Mouse (Mus musculus) common myeloid progenitor, adult 5-6 weeks (primary cell): ENCODE results near the gene Pmm1. TPM values are rescaled to one million over a fixed set of nuclear protein-coding genes. Genes with fewer than 3 reads are reported as not detected.

ENCODE experiments used
- ATAC-seq: replicated peaks from 2 replicates; pipeline ENCODE4 v1.8.0; 2016; ENCODE audit warnings: low read depth, mild to moderate bottlenecking, moderate TSS enrichment, inconsistent platforms; ENCODE audit not compliant: poor library complexity, severe bottlenecking
- total RNA-seq: library from RNA; stranded (forward); fragments of 200-1000, 187-1606 nt; gene quantifications from 2 replicates; pipeline ENCODE4 v1.2.3, GENCODE M21; 2017

The Pmm1 gene
- total RNA-seq, 1 experiment from 2014 or later, result 15.1 TPM

DNA sequence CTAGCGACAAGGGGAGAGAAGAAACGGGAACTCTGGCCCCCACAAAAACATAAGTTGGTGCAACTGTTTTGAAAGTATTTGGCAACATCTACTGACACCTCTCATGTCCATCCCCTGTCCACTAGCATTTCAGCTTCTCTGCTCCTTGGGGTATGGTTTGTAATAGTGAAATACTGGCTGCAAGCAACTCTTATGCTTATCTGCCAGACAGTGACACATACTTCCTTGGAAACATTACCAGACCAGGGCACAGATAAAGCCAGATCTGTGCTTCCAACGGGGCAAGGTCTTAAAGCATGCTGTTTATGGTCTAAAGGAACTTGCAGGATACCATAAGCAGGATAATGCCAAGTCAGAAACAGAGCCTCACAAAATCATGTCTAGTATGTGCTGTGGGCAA lies 1.8 kb downstream of the Pmm1 start:
- ATAC-seq, result no peak

DNA sequence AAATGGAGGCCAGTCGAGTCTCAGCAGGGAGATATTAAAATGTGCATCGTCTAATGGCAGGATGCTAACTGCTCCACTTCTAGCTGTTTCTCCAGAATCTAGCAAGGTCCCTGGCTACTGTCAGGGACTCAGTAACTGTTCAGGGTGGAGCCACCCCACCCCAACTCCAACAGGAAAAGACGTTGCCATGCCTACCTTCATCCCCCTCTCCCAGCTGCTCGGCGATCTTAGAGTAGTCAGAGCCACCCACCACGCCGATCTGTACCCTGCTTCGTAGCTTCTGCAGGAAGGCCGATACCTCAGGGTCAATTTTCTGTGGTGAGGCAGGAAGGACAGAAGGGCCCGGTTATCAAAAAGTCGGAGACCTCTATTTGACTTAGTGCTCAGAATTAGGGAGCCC lies 3.1 kb downstream of the Pmm1 start:
- ATAC-seq, result no peak

DNA sequence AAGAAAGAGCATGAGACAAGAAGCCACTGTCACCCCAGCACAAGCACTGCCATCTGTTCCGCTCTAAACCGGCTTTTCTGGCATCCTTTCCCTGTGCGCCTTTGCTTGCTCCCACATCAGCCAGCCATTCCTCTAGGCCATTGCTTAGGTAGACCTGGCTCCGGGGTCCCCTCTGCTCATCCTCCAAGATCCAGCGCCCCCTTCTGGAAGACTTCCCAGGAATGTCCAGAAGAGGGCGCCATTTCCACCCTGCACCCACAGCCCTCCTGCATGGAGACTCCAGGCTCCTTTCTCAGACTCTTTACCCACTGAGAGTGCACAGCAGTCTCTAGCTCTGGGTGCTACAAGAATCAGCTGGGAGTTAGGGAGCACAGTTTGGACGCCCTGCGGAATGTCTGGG lies 4.3 kb downstream of the Pmm1 start:
- peak; percentile 40 for ATAC-seq

DNA sequence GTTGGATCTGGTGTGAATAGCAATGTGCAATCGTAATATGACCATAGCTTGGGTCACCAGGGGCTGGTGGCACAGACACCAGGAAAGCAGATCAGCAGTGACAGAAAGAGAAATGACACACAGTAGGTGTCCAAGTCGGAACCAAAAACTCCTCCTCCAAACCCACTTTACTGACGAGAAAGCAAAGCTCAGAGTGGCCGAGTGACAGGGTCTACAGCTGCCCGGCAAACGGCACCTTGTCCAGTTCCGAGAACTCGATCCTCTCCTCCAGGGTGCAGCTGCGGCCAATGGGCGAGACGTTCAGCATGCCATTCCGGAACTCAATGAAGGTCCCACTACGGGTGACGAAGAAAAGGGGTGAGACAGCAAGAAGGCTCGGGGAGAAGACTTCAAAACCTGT lies 5.3 kb downstream of the Pmm1 start:
- ATAC-seq, result no peak

DNA sequence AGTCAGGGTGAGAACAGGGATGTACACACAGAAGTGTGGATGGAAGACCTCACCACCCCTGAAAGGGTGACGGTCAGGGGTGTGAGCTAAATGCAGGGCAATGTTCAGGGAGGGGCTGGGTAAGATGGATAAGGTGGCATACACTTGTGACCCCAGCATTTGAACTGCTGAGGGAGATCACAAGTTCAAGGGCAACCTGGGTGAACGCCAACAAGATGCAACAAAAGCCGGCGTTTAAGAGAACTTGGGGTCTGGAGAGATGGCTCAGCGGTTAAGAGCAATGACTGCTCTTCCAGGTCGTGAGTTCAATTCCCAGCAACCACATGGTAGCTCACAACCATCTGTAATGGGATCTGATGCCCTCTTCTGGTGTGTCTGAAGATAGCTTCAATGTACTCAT lies 6.0 kb downstream of the Pmm1 start:
- no peak for ATAC-seq

DNA sequence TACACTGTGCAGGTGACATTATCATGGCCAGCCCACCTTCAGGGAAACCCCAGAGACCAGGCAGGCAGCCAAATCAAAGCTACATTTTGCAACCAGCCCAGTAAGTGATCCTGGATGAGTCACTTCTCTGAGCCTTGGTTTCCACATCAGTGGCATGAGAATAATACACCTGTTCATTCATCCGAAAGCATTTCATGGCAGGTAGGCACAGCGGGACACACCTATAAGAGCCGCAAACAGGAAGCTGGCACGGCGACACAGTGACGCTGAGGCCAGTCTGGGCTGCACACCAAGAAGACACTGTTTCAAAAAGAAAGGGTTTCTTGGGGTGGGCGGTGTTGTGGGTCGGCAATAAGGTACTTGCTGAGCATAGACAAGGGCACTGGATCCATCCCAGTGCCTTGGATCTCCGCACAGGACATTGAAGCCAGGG lies 6.6 kb downstream of the Pmm1 start:
- no peak for ATAC-seq

DNA sequence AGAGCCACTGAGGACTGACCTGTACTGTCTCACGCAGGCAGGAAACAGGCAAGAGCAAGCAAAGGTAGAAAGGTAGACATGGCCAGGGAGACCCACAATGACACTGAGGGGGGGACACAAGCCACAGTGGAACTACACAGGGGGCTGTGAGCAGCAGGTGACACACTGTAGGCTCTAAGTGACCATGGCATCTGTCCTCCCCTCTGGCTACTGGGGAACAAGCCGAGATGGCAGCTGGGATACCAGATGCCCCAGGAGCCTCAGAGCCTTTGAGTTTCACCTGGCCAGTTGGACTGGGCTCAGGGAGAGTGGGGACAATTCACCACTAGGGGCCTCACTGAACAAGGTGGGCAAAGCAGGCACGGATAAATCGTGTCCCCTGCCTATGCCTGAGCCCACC lies 8.4 kb downstream of the Pmm1 start:
- no peak for ATAC-seq

DNA sequence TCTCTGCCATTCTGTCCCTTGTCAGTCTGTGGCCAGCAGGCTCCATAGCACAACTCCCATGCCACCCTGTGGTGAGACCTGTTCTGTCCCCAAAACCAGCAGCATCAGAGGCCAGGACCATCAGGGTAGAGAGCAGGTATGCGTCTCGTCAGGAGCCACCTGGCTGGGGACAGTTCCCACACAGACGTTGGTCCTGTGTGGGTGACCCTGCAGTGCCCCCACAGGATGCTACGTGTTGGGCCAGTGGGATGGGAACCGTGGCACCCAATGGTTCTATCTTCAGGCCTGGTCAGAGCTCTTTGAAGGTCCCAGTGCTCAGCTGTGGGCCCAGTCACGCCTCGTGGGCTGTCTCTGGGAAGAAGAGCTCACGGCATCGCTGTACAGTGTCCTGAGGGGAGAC lies 9.6 kb downstream of the Pmm1 start:
- ATAC-seq, result no peak

DNA sequence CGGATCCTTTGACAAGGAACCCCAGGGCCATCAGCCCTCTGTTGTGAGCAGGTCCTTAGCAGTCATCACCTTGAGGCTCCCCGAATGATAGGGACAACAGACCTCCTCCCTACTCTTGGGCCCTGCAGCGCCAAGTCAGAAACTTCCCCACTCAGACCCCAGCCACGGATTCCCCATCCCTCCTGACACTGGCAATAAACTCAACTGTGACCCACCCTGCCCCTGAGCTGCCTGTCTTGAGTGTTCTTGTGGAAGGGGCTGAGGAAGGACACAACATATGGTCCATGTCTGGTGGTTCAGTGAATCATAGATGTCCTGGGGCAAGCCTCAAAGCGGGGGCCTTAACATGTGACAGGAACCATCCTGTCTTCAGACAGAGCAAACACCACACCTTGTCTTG lies 10.0 kb downstream of the Pmm1 start:
- ATAC-seq, result no peak

DNA sequence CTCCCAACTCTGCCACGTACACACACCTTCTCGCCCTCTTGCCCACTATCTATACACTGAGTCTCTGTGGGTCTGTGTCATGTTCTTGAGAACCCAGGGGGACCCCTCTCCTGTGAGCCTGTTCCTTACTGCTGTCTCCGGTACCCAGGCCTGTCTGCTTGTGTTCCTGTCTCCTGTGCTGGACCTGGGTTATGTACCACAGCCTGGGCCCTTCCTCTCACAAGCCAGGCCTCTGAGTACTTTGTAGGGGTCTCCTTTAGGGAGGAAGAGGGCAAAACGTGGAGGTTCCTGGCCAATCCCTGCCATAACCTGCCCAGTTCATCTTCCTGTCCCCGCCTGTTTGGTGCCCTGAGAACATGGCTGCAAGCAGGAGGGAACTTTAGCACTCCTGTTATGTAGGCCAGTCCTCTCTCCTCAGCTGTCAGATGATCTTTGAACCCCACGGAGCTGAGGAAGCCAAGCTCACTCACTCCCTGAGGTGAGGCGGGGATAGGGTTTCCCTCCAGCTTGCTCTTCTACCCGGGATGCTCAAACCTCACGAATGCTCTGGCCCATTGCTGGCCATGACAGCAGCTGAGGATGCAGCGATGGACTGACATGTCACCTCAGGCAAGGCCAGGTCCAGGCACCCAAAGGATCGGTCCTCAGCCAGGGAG lies 11.1 kb downstream of the Pmm1 start:
- no peak for ATAC-seq

DNA sequence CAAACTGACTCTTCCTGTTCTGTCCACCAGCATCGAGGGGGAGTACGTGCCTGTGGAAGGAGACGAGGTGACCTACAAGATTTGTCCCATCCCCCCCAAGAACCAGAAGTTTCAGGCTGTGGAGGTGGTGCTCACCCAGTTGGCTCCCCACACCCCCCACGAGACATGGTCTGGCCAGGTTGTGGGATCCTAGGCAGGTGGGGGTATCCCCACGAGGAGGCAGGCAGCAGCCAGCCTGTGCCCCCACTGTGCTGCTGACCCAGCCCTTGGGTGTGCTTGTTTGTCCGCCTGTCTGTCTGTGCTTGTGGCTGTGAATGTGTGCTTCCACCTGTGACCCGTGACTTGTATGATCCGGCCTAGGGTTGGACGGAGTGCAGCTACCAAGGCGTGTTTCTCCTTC lies 11.7 kb downstream of the Pmm1 start:
- no peak for ATAC-seq

DNA sequence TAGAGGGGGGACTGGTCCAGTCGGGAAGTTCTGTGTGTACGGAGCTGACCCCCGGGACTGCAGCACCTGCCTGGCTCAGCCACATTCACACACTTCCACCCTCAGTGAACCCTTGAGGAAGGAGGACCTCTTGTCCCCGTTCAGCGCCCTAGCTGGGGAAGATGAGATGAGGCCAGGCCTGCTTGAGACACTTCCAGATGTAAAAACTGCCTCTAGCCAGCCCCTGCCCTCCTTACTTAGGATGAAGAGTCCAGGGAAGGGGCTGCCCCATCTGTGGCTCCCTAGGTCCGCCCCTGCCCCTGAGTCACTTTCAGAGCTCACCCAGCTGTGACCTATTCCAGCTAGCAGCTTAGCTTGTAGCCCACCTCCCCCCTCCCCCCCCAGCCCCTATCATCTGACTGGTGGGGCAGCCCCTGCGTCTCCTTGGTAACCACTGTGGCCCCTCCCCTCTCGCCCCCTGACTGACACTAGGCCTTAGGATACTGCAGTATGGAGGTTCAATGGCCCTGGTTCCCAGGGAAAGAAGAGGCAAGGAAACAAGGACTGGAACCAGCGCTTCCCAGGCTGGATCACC lies 17.5 kb downstream of the Pmm1 start:
- ATAC-seq, result no peak

DNA sequence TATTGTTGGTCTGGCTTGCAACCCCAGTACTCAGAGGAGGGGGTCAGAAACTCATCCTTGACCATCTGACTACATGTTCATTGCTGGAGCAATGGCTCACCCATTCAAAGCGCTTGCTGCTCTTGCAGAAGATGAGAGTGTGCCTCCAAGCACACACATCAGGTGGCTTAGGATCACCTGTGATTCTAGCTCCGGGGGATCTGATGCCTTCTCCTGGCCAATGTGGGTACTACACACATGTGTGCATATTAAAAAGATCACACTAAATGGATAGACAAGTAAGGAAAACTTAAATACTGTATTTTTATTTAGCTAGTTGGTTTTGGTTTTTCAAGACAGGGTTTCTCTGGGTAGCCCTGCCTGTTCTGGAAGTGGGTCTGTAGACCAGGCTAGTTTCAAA lies 19.7 kb downstream of the Pmm1 start:
- no peak for ATAC-seq

DNA sequence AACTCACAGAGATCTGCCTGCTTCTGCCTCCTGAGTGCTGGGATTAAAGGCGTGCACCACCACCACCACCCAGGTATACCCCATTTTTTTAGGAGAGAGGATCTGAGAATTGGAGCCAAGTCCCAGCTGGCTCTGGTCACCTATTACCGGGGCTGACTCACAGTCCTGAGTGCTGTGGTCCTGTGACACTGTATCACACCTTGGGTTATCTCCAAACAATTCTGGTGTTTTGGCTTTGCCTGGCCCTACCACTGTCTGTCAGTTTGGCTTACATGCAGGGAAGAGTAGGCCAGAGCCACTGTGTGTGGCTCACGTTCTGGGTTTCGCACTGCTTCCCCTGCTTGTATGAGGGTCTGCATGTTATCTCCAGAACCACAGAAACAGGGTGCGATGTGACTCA lies 20.5 kb downstream of the Pmm1 start:
- no peak for ATAC-seq

DNA sequence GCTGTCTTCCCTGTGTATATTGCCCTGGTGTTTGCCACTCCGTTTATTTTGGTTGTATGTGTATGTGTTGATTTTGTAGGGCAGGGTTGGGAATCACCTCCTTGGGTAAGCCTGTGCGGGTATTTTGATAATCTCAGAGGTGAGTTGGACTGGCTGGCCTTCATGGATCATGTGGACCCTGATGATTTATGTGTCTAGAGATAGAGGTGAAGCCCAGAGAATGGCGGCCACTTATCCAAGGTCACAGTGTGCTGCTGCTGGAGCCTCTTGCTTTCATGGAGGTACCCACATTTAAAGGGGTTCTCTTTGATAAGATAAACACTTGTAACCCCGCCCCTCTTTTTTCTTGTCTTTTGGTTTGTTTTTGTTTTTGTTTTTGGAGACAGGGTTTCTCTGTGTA lies 21.0 kb downstream of the Pmm1 start:
- ATAC-seq, result no peak

DNA sequence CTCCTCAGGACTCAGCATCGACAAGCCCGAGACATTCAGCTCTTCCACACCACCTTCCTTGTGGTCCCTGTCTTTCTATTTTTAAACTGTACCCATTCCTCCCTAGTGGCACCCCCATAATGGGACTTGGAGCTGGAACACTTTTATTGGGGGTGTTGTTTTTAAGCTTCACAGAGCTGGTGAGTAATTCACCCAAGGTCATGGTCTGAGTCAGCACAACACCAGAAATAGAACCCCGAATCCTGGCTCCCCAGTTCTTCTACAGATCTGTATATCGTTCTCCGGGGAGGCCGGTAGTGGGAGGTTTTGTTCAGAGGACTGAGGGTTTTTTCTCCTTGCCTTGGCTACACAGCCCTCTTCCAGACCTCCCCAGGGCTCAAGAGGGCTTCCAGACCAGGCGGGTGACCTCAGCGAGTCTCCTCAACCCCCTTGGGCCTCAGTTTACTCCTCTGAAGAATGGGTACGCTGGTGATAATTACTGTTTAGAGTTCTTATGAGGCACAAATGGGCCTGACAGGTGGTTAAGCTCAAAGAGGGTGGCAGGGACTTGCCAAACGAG lies 21.5 kb downstream of the Pmm1 start:
- ATAC-seq, result no peak

DNA sequence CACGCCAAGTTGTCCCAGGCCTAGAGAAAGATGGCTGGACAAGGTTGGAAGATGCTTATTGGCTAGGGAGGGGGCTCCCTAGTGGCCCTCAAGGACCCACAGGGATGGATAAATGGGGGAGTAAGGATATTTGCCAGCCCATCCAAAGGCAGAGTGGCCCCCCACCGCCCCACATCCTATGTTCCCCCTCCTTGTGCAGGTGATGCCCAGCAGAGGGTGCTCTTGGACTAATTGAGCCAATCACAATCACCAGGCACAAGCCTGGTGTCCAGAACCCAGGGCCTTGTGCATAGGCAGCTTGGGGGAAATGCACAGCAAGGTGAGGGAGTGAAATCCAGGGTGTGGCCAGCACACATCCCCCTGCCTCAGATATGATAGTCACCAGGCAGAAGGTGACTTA lies 22.5 kb downstream of the Pmm1 start:
- ATAC-seq, result 0 out of 2 replicates have a peak, but pooled peaks have one; percentile 58

DNA sequence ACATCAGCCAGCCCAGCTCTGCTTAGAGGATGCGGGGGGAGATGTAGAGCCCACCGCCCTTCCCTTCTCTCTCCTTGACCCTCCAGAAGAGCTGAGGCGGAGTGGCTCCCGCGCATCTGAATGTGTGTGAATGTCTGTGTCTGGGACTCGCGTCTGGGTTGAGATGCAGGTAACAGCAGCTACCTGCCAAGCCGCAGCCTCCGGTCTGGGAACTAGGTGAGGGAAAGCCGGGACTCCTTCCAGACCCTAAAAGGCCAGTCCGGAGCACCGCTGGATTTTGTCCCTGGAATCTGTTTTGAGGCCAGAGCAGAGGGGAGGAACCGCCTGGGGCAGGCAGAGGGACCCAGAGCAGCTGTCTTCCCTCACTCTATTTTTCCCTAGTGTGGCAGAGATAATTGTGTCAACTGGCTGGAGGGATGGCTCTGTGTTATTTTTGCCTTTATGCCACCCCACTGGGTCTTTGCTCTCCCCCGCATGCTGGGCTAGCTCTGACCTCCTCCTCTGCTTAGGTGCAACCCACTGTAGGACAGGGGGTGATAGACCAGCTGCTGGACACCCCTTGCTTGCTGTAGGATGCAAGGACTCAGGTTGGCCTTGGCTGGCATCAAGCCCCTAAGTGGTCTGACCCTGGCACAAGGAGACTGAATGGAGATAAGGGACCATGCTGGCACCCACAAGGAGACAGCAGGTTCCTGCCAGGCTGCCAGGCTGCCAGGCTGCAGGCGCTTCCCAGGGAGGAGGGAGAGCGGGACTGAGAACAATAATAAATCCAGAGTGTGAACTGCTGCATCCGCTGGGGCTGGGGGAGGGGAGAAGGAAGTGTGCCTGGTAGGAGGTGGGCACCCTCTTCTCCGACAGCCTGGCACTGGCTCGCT lies 23.4 kb downstream of the Pmm1 start:
- ATAC-seq, result 0 out of 2 replicates have a peak, but pooled peaks have one; percentile 3

DNA sequence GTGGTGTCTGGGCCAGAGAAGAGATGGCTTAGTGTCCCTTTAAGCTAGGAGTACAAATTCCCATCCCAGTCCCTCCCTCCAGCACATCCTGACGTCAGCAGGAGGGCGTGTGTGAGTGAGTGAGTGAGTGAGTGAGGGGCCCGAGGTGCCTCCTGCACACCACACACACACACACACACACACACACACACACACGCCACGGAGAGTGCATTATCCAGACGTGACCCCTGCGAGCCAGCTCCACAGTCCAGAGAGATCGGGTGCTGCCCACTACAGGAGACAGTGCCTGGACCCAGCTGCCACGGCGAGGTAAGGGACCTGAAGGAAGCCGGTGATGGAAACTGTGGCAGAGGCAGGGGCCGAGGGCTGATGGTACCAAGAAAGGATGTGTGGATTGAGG lies 24.1 kb downstream of the Pmm1 start, which contains the start of gene Csdc2:
TSS of gene Csdc2 (plus strand) at position 81 of the 400 bp plus-strand sequence.
- ATAC-seq, result no peak

DNA sequence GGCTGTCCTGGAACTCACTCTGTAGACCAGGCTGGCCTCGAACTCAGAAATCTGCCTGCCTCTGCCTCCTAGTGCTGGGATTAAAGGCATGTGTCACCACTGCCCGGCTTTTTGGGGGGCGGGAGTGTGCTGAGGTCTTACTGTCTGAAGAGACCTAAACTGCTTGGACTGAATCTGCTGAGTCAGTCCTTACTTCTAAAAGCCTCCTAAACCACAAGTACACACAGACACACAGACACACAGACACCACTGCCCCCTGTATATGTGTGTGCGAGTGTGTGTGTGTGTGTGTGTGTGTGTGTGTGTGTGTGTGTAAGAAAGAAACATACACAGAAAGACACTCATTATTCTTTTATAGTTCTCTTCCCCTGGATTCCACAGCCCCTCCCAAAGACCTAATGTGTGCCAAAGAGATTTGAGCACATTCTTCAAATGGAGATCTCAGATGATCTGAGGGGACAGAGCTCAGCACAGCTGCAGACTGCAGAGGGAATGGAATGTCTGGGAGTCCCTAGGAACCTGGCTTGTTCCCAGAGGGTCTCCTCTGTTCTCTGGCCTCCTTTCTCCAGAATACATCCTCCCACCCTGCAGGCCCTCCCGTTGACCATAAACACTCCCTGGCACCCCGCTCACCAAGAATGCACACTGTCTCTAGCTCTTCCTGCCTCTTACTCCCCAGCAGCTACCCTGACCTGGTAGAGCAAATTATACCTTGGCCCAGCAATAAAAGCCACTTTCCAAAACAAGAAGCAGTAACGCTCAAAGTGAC lies 24.7 kb downstream of the Pmm1 start:
- no peak for ATAC-seq
